Mouse (Mus musculus) heart, embryonic 12.5 days (tissue): ENCODE measurements around the gene BC067074. TPM values are rescaled to one million over a fixed set of nuclear protein-coding genes. Genes with fewer than 3 reads are reported as not detected.
"Not testable (repeated sequence)": the region's sequence is repeated elsewhere in the genome, so short reads cannot be mapped to it uniquely, and the experiment has no call there.

Source experiments
- ATAC-seq: fragments of 200-750 bp; cut with Nextera tagmentation; 2 replicates; pipeline ENCODE4 v1.8.0; 2017; ENCODE audit warnings: moderate TSS enrichment, moderate library complexity; ENCODE audit not compliant: insufficient number of reproducible peaks, low FRiP score
- H3K27ac ChIP-seq: fragments of 300-500 bp; sonication (generic); 2 replicates; pipeline ENCODE4 v1.5.1; 2016; ENCODE audit warnings: mild to moderate bottlenecking, moderate library complexity; ENCODE audit not compliant: poor library complexity, severe bottlenecking
- H3K27me3 ChIP-seq: fragments of 300-500 bp; sonication (generic); replicated peaks from 2 replicates; pipeline ENCODE4 v1.6.1; 2016; ENCODE audit warnings: mild to moderate bottlenecking, moderate library complexity
- H3K36me3 ChIP-seq: fragments of 300-500 bp; sonication (generic); 2 replicates; pipeline ENCODE4 v1.6.1; 2016; ENCODE audit warnings: mild to moderate bottlenecking, moderate library complexity
- H3K4me1 ChIP-seq: fragments of 300-500 bp; sonication (generic); replicated peaks from 2 replicates; pipeline ENCODE4 v1.6.1; 2016; ENCODE audit warnings: mild to moderate bottlenecking
- H3K4me2 ChIP-seq: fragments of 300-500 bp; sonication (generic); 2 replicates; pipeline ENCODE4 v1.6.1; 2016; ENCODE audit warnings: mild to moderate bottlenecking, moderate library complexity
- H3K4me3 ChIP-seq: fragments of 300-500 bp; sonication (generic); 2 replicates; pipeline ENCODE4 v1.5.1; 2016; ENCODE audit warnings: mild to moderate bottlenecking
- H3K9ac ChIP-seq: fragments of 300-500 bp; sonication (generic); 2 replicates; pipeline ENCODE4 v1.6.1; 2016; ENCODE audit warnings: mild to moderate bottlenecking, moderate library complexity
- H3K9me3 ChIP-seq: fragments of 300-500 bp; sonication (generic); replicated peaks from 2 replicates; pipeline ENCODE4 v1.6.1; 2016; ENCODE audit warnings: mild to moderate bottlenecking, moderate library complexity
- WGBS: fragments of 180-500 bp; shearing (Covaris S2); methylation state at CpG from one replicate; pipeline ENCODE4 v1.1.7; 2016; 5-methylcytosine and 5-hydroxymethylcytosine counted together
- polyA plus RNA-seq: library from polyadenylated mRNA; unstranded; fragments of >200 nt; fragmentation: Nextera tagmentation; extraction: Ambion mirVana; gene quantifications from 2 replicates; pipeline ENCODE4 v1.2.1, GENCODE M21; 2016

BC067074 gene
- polyA plus RNA-seq, 1 experiment from 2014 or later: 4.2 TPM

DNA sequence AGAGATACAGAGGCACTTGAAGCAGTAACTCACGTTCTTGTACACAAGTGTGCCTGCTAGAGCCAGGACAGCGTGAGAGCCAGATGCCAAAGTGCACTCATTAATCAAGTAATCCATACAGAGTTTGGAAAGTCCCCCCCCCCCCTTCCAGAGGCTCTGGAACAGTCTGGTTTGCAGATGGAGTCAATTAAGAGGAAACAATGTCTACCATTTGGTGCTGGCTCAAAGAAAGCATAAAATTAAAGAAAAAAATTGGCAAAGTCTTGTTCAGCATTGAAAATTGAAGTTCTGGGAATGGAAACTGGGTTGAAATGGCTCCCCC, 81.1 kb downstream of the BC067074 start:
- Histone ChIP-seq H3K4me1 (no peaks in the 10 kb centered on the region), H3K36me3 (no peaks in the 10 kb centered on the region), H3K9me3 (0 out of 2 replicates have a peak, but pooled peaks cover 8% of the 10 kb centered on the region), H3K27me3 (no peaks in the 10 kb centered on the region), H3K9ac (no peak overlapping the region), H3K4me2 (no peak overlapping the region), H3K27ac (no peak overlapping the region), H3K4me3 (no peak overlapping the region)
- no peak for ATAC-seq
- WGBS: 47% methylated on average over 2 of the region's 2 CpGs

DNA sequence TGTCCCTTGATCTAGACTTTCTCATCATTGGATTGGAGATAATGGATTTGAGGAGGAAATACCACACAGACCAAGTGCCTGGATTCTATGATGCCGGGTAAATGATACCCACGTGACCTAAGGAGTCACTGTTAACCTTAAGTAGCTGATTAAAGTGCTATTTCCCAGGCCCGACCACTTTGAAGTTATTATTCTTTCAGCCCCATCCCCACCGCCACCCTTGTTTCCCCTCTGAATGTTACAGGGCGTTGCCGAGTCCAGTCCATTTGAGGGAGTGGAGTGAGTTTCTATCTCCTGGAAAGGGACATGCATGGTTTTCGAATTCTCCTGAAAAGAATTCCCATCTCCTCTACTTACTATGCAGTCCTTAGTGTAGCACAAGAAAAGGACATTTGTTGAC, 84.7 kb downstream of the BC067074 start:
- Histone ChIP-seq H3K27ac (no peak overlapping the region), H3K4me1 (no peaks in the 10 kb centered on the region), H3K4me3 (no peak overlapping the region), H3K27me3 (no peaks in the 10 kb centered on the region), H3K4me2 (no peak overlapping the region), H3K36me3 (no peaks in the 10 kb centered on the region), H3K9me3 (0 out of 2 replicates have a peak, but pooled peaks cover 8% of the 10 kb centered on the region), H3K9ac (no peak overlapping the region)
- ATAC-seq: no peak
- WGBS: 74% methylated on average over 7 of the region's 7 CpGs

DNA sequence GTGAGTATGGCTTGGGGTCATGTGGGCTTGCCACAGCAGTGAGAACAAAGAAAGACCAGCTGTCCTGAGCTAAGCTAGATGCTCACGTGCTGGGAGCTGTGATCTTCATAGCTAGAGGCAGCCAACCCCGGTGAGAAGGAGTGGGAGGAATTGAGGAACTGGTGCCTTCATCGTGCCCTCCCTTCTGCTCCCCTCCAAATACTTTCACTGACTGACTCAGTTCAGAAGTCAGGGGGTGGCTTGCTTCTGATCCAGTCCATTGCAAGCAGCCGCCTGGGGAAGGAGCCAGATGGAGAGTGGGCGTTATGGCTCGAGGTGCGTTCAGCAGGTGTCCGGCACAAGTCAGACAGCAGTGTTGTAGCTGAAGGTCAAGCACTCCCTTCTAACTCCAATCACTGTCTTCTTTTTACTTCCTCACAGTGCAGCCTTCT, 86.0 kb downstream of the BC067074 start:
- Histone ChIP-seq H3K9ac (no peak overlapping the region), H3K36me3 (no peaks in the 10 kb centered on the region), H3K4me2 (no peak overlapping the region), H3K9me3 (0 out of 2 replicates have a peak, but pooled peaks cover under 1% of the 10 kb centered on the region), H3K4me3 (no peak overlapping the region), H3K27me3 (no peaks in the 10 kb centered on the region), H3K27ac (no peak overlapping the region), H3K4me1 (no peaks in the 10 kb centered on the region)
- no peak for ATAC-seq
- 77% methylated on average over 8 of the region's 8 CpGs for WGBS

DNA sequence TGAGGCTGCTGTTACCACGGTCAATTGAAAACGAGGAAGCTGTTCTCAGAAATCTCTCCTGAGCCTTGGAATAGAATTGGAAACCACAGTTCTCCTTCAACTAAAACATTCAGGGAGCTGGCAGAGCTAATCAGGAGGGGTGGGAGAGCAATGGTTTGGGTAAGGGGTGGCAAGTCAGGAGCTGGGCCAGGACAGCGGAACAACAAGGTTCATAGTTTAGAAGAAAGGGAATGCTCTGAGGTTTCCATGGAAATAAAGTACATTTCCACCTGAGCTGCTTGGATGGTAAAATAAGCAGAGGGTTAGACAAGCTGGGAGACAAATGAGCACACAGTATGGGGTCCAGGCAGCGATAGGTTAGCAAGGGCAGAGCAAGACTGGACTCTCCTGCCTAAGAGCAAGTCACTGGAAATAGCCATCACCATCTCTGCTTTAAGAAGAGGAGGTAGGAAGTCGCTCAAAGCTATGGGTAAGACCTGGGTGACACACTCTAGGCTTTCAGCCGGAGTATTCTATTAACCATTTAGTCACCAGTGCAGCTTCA, 86.9 kb downstream of the BC067074 start:
- 62% methylated on average over 6 of the region's 6 CpGs for WGBS
- no peak overlapping the region for H3K4me2 ChIP-seq
- no peak overlapping the region for H3K27ac ChIP-seq
- H3K9ac ChIP-seq: no peak overlapping the region
- no peak for ATAC-seq
- H3K9me3 ChIP-seq: no peaks in the 10 kb centered on the region
- H3K4me1 ChIP-seq: no peaks in the 10 kb centered on the region
- H3K36me3 ChIP-seq: no peaks in the 10 kb centered on the region
- H3K4me3 ChIP-seq: no peak overlapping the region
- no peaks in the 10 kb centered on the region for H3K27me3 ChIP-seq

DNA sequence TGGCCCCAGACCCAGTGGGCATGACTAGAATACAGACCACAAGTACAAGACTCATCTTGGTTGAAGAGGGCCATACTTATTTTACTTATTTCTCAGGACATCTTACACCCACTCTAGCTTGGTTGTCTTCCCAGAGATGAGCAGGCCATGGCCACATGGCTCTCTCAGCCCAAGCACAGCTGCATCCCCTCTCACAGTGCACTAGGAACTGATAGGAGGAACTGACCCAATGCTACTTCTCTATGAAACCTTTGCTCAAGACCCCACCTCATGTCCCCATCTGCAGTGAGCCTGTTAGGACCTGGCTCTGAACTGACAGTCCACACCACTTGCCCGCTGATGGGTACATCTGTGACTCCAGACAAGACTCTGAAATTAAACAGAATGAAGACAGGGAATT, 88.8 kb downstream of the BC067074 start:
- Histone ChIP-seq H3K9ac (no peak overlapping the region), H3K9me3 (no peaks in the 10 kb centered on the region), H3K27ac (no peak overlapping the region), H3K4me2 (no peak overlapping the region), H3K4me1 (no peaks in the 10 kb centered on the region), H3K4me3 (no peak overlapping the region), H3K27me3 (no peaks in the 10 kb centered on the region), H3K36me3 (no peaks in the 10 kb centered on the region)
- WGBS: 88% methylated on average over 1 of the region's 1 CpGs
- ATAC-seq: no peak

DNA sequence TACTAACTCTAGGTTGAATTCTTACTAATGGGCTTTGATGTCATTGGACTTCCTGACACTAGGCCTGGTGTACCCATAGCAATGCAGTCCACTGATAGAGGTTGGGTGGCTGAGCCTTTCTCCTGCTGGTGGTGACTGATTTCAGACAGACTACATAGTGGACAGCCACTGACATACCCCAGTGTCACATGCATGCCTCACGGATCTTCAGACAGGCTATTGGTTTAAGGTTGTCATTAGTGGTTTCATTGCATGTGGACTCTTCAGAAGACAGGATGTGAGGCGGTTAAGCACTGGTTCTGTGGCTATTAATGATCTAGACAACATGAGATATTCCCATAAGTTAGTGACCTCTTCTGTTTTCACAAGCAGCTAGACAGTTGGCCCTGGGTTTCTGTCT, 89.2 kb downstream of the BC067074 start:
- Histone ChIP-seq H3K4me3 (no peak overlapping the region), H3K36me3 (no peaks in the 10 kb centered on the region), H3K27ac (no peak overlapping the region), H3K9me3 (no peaks in the 10 kb centered on the region), H3K4me2 (no peak overlapping the region), H3K27me3 (no peaks in the 10 kb centered on the region), H3K4me1 (no peaks in the 10 kb centered on the region), H3K9ac (no peak overlapping the region)
- ATAC-seq: no peak
- 73% methylated on average over 2 of the region's 2 CpGs for WGBS

DNA sequence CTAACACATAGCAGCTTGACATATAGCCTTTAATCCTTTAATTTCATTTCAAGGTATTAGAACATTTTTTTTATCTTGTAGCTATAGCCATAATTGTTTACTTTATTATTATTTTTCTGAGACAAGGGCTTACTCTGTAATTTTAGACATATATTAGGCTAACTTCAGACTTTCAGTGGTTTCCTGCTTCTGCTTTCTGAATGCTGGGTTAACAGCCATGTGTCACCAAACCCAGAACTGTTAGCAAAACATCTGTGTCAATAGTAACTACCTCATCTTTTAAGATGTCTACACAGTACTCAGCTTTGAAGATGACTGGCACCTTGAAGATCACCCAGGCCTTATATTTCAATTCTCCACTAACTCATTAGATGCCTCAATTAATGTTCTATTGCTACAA, 89.8 kb downstream of the BC067074 start:
- H3K4me3 ChIP-seq, H3K4me2 ChIP-seq, H3K4me1 ChIP-seq, ATAC-seq, H3K27ac ChIP-seq, H3K9me3 ChIP-seq, H3K36me3 ChIP-seq, H3K9ac ChIP-seq, H3K27me3 ChIP-seq: not testable (repeated sequence)

DNA sequence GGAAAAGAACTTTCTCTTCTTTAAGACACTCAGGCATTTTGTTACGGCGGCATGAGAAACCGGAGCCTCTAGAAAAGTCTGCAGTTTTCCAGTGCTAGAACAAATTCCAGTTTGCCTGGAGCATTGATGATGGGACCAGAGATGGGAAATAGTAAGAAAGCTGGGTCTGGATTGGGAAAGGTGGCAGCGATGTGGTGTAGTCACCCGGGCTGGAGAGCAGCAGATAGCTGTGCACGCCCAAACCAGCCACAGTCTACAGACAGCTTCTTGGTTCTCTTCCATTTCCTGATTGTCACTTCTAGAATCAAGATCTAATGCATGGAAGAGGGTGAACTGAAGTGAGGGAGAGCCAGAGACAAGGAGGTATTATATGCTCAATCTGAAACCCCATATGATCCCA, 100.4 kb downstream of the BC067074 start:
- Histone ChIP-seq H3K36me3 (no peaks in the 10 kb centered on the region), H3K27ac (no peak overlapping the region), H3K4me2 (no peak overlapping the region), H3K4me1 (no peaks in the 10 kb centered on the region), H3K9me3 (no peaks in the 10 kb centered on the region), H3K4me3 (no peak overlapping the region), H3K27me3 (no peaks in the 10 kb centered on the region), H3K9ac (no peak overlapping the region)
- WGBS: 92% methylated on average over 6 of the region's 6 CpGs
- ATAC-seq: no peak

DNA sequence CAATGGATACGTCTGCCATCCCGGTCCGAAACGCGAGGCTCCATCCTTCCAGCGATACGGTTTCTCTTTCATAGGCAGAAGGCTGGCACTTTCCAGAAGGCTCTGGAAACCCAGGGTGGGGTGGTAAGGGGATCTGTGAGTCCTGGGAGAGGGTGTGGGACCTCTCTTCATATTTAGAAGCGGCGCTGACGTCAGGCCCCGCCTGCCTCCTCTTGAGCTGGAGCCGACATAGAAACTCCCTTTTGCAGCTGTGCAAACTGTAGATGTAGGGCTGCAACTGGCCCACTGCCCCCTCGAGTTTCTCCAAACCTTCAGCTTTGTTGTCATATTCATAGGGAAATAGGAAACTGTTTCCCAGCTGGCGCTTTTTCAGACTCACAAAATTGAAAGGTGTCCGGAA, 101.6 kb downstream of the BC067074 start:
- Histone ChIP-seq H3K4me3 (no peak overlapping the region), H3K27ac (no peak overlapping the region), H3K36me3 (no peaks in the 10 kb centered on the region), H3K4me1 (no peaks in the 10 kb centered on the region), H3K27me3 (no peaks in the 10 kb centered on the region), H3K4me2 (no peak overlapping the region), H3K9ac (no peak overlapping the region), H3K9me3 (no peaks in the 10 kb centered on the region)
- ATAC-seq: no peak
- WGBS: 80% methylated on average over 15 of the region's 15 CpGs

DNA sequence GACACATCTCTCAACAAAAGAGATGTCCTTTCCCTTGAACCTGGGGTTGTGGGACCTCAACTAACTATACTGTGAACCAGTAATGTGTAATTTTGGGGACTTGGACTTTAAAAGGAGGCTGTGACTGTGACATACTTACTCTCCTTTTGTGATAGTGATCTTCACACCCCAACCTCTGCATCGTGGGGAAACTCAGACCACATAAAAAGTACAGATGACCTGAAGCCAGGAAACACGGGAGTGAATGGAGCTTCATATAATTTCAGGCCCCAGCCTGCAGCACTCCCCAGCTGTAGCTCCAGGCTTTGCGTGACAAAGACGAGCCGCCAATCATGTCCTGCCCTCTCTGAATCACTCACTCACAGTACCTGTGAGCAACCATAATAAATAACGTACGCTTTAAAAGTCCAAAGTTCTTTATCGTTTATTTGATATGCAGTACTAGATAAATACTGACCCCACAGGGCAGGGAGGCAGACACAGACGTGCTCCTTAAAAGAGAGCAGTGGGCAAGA, 104.1 kb downstream of the BC067074 start:
- ATAC-seq: no peak
- no peaks in the 10 kb centered on the region for H3K27me3 ChIP-seq
- H3K4me2 ChIP-seq: no peak overlapping the region
- H3K4me1 ChIP-seq: no peaks in the 10 kb centered on the region
- H3K36me3 ChIP-seq: no peaks in the 10 kb centered on the region
- H3K4me3 ChIP-seq: no peak overlapping the region
- no peak overlapping the region for H3K9ac ChIP-seq
- no peaks in the 10 kb centered on the region for H3K9me3 ChIP-seq
- H3K27ac ChIP-seq: no peak overlapping the region
- 71% methylated on average over 9 of the region's 9 CpGs for WGBS

DNA sequence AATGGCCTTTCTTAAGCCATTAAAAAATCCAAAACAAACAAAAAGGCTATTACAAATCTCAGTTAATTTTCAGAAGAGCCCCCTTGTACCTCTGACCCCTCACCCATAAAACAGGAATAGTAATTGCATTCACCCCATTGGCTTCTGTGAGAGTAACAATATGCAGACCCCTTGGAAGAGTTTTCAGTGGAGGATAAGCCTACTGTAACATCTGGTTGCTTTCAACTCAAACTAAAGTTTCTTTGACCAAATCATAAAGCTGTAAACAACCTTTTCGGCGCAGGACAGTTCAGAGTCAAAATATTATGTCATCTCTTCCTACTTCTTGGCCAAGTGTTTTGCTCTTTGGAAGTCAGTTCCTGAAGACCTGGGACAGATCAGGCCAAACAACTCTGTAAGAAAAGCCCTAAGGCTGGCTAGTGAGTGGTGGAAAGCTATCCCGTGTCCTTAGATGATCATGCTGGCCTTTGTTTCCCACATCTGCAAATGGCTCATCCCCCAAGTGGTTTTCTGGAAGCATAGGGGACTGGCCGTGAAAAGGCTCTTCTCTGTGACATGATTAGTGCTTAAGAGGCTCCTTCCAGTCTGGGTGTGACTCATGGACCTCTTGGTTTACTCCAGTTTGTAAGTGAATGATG, 108.5 kb downstream of the BC067074 start:
- Histone ChIP-seq H3K27ac (no peak overlapping the region), H3K4me3 (no peak overlapping the region), H3K4me1 (peaks cover 7% of the 10 kb centered on the region), H3K4me2 (no peak overlapping the region), H3K9me3 (no peaks in the 10 kb centered on the region), H3K36me3 (no peaks in the 10 kb centered on the region), H3K27me3 (no peaks in the 10 kb centered on the region), H3K9ac (no peak overlapping the region)
- ATAC-seq: no peak
- 78% methylated on average over 4 of the region's 4 CpGs for WGBS

DNA sequence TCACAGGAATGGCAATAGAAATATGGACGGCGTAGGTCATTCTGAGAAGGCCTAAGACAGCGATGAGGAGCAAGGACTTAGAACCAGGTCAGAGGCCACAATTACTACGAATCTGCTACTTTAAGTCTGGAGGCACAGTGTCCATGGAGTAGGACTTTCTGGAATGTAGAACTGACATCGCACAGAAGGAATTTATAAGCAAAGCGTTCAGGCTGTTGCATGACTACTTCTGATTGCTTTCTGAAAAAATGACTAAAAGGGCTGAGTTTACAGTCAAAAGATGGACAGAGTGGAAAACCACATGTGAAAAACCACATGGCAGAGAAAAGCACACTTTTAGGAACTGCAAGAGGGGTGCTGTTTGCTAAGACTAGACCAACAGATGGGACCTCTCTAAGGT, 110.7 kb downstream of the BC067074 start:
- Histone ChIP-seq H3K9ac (no peak overlapping the region), H3K27ac (no peak overlapping the region), H3K27me3 (no peaks in the 10 kb centered on the region), H3K36me3 (no peaks in the 10 kb centered on the region), H3K4me3 (no peak overlapping the region), H3K4me2 (no peak overlapping the region), H3K9me3 (no peaks in the 10 kb centered on the region), H3K4me1 (peaks cover 7% of the 10 kb centered on the region)
- WGBS: 77% methylated on average over 6 of the region's 6 CpGs
- ATAC-seq: no peak
